Mouse (Mus musculus) liver, adult 2 months (tissue): Measurements from ENCODE around the gene Siah2. TPM values are rescaled to one million over a fixed set of nuclear protein-coding genes. Genes with fewer than 3 reads are reported as not detected.

Source experiments
- DNase-seq: peaks from one replicate; pipeline ENCODE4 v3.0.0-alpha.2; 2011; ENCODE audit warnings: low read depth, low spot score; ENCODE audit errors: extremely low read depth
- H3K27ac ChIP-seq: fragments of 200-500 bp; replicated peaks from 2 replicates; pipeline ENCODE4 v1.5.1; 2012; ENCODE audit warnings: low read depth, mild to moderate bottlenecking, control low read depth, inconsistent platforms, low read length; ENCODE audit not compliant: insufficient read depth
- H3K27me3 ChIP-seq: fragments of 200-500 bp; 2 replicates; pipeline ENCODE4 v1.6.1; 2012; ENCODE audit warnings: mild to moderate bottlenecking, moderate library complexity, low read length, inconsistent platforms; ENCODE audit not compliant: control insufficient read depth, insufficient read depth
- H3K36me3 ChIP-seq: fragments of 200-500 bp; 2 replicates; pipeline ENCODE4 v1.6.1; 2012; ENCODE audit warnings: low read length, inconsistent platforms; ENCODE audit not compliant: control insufficient read depth, insufficient read depth
- H3K4me1 ChIP-seq: fragments of 200-500 bp; 2 replicates; pipeline ENCODE4 v1.6.1; 2011; ENCODE audit warnings: low read length; ENCODE audit not compliant: control insufficient read depth, insufficient read depth
- H3K4me3 ChIP-seq: fragments of 200-500 bp; 2 replicates; pipeline ENCODE4 v1.5.1; 2011; ENCODE audit warnings: low read depth, mild to moderate bottlenecking, control low read depth, low read length, moderate library complexity; ENCODE audit not compliant: insufficient read depth
- H3K79me2 ChIP-seq: fragments of 200-500 bp; 2 replicates; pipeline ENCODE4 v1.6.1; 2012; ENCODE audit warnings: inconsistent platforms, mild to moderate bottlenecking, low read length, moderate library complexity; ENCODE audit not compliant: control insufficient read depth, insufficient read depth
- H3K9ac ChIP-seq: fragments of 200-500 bp; 2 replicates; pipeline ENCODE4 v1.6.1; 2012; ENCODE audit warnings: low read depth, mild to moderate bottlenecking, control low read depth, inconsistent platforms, low read length
- CTCF ChIP-seq: fragments of 200-500 bp; IDR thresholded peaks from 2 replicates; pipeline ENCODE4 v1.5.1; 2011; ENCODE audit warnings: low read depth, low read length, control low read depth
- POLR2A ChIP-seq: fragments of 200-500 bp; IDR thresholded peaks from 2 replicates; pipeline ENCODE4 v1.6.1; 2011; ENCODE audit warnings: low read length, control low read depth; ENCODE audit not compliant: insufficient read depth; ENCODE audit errors: extremely low read depth
- WGBS: fragments of 180-500 bp; shearing (Covaris S2); methylation state at CpG from one replicate; pipeline ENCODE4 v1.1.7; 2018; 5-methylcytosine and 5-hydroxymethylcytosine counted together
- polyA plus RNA-seq: library from polyadenylated mRNA; depleted of rRNA; stranded (reverse); fragments of >200 nt; gene quantifications from 2 replicates; pipeline ENCODE4 v1.2.3, GENCODE M21; 2012
- total RNA-seq: library from RNA; depleted of rRNA; stranded (reverse); fragments of >200 nt; gene quantifications from 2 replicates; pipeline ENCODE4 v1.2.3, GENCODE M21; 2014

Gene Siah2
- total and polyA plus RNA-seq, 2 experiments = 9.6 to 29.4 TPM

GRCm38 (mm10) chr3:58657356-58657755, 34.8 kb downstream of the Siah2 start:
- DNase-seq = peak; percentile 67
- 8% methylated on average over 2 of the region's 2 CpGs for WGBS

GRCm38 (mm10) chr3:58655362-58656130, 36.7 kb downstream of the Siah2 start:
- Histone ChIP-seq H3K36me3 (no peaks in the 10 kb centered on the region), H3K4me1 (peaks cover 4% of the 10 kb centered on the region), H3K4me3 (no peak overlapping the region), H3K27ac (no peak overlapping the region), H3K79me2 (no peaks in the 10 kb centered on the region), H3K27me3 (no peaks in the 10 kb centered on the region), H3K9ac (no peak overlapping the region)
- peak; percentile 40 for DNase-seq
- WGBS = 54% methylated on average over 17 of the region's 17 CpGs
- TF ChIP-seq POLR2A (no peak), CTCF (peak; percentile 56)

More at GRCm38 (mm10) chr3:58657356-58657755, 34.8 kb downstream of the Siah2 start:
- H3K79me2 ChIP-seq = no peaks in the 10 kb centered on the region
- peaks cover 4% of the 10 kb centered on the region for H3K4me1 ChIP-seq
- no peak overlapping the region; the same call in 1 of the 2 replicates for H3K4me3 ChIP-seq
- TF ChIP-seq POLR2A = no peak
- peak; percentile 70 for TF ChIP-seq CTCF
- H3K27me3 ChIP-seq = no peaks in the 10 kb centered on the region
- H3K27ac ChIP-seq = no peak overlapping the region
- H3K9ac ChIP-seq = no peak overlapping the region
- no peaks in the 10 kb centered on the region for H3K36me3 ChIP-seq

GRCm38 (mm10) chr3:58653907-58654306, 38.3 kb downstream of the Siah2 start:
- Histone ChIP-seq H3K4me1 (peaks cover 4% of the 10 kb centered on the region), H3K27ac (no peak overlapping the region), H3K27me3 (no peaks in the 10 kb centered on the region), H3K9ac (no peak overlapping the region), H3K4me3 (no peak overlapping the region), H3K36me3 (no peaks in the 10 kb centered on the region), H3K79me2 (no peaks in the 10 kb centered on the region)
- peak; percentile 60 for DNase-seq
- TF ChIP-seq CTCF (peak; percentile 21; the same call in 1 of the 2 replicates), POLR2A (no peak)
- WGBS = 50% methylated on average over 5 of the region's 5 CpGs

- no peak for TF ChIP-seq POLR2A
- no peak for TF ChIP-seq CTCF
- H3K4me1 ChIP-seq = peaks cover 2% of the 10 kb centered on the region; the same call in 1 of the 2 replicates
- no peaks in the 10 kb centered on the region for H3K36me3 ChIP-seq
- H3K79me2 ChIP-seq = no peaks in the 10 kb centered on the region
- 62% methylated on average over 4 of the region's 4 CpGs for WGBS
- H3K4me3 ChIP-seq = no peak overlapping the region
- H3K9ac ChIP-seq = no peak overlapping the region
- H3K27ac ChIP-seq = no peak overlapping the region
- no peaks in the 10 kb centered on the region for H3K27me3 ChIP-seq
- DNase-seq = no peak
These were observed 41.9 kb downstream of the Siah2 start for GRCm38 (mm10) chr3:58650328-58650727.

- Histone ChIP-seq H3K79me2 (no peaks in the 10 kb centered on the region), H3K36me3 (no peaks in the 10 kb centered on the region), H3K4me1 (peaks cover 2% of the 10 kb centered on the region; the same call in 1 of the 2 replicates), H3K27me3 (no peaks in the 10 kb centered on the region), H3K27ac (no peak overlapping the region), H3K9ac (no peak overlapping the region), H3K4me3 (no peak overlapping the region)
- WGBS = 43% methylated on average over 2 of the region's 2 CpGs
- TF ChIP-seq POLR2A (no peak), CTCF (no peak)
- no peak for DNase-seq
These were observed 45.0 kb downstream of the Siah2 start for GRCm38 (mm10) chr3:58647179-58647578.

GRCm38 (mm10) chr3:58646180-58646579, 46.0 kb downstream of the Siah2 start:
- Histone ChIP-seq H3K9ac (no peak overlapping the region), H3K27me3 (no peaks in the 10 kb centered on the region), H3K4me1 (peaks cover 2% of the 10 kb centered on the region; the same call in 1 of the 2 replicates), H3K79me2 (no peaks in the 10 kb centered on the region), H3K36me3 (no peaks in the 10 kb centered on the region), H3K4me3 (no peak overlapping the region), H3K27ac (no peak overlapping the region)
- DNase-seq = no peak
- TF ChIP-seq CTCF (no peak), POLR2A (no peak)
- 75% methylated on average over 4 of the region's 4 CpGs for WGBS
